Mouse (Mus musculus): ENCODE data around the gene Gm8369.
"Not testable (repeated sequence)": the region's sequence is repeated elsewhere in the genome, so short reads cannot be mapped to it uniquely, and the experiment has no call there.

Gm8369 gene

DNA sequence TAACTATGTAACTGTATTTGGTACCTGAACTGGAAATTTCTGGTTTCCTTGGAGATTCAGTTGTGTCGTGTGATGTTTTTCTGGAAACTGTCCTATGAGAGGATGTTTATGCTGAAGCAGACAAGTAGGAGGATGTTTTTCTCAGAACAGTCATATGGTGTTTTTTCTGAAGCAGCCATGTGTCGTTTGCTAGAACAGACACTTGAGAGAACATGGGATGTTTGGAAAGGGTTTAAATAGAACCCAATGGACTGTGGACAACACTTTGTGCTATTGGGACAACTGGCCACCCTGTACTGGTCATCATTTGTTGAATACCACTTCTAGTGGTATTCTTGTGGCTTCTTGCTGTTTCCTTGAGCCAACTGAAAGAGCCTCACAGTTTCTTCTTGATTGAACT, at the start of gene Gm8369:
Gm8369 (plus strand) TSS at position 193 of the 400 bp plus-strand sequence.
- DNase-seq (ENCODE audit: low read depth, low spot score), result no peak

DNA sequence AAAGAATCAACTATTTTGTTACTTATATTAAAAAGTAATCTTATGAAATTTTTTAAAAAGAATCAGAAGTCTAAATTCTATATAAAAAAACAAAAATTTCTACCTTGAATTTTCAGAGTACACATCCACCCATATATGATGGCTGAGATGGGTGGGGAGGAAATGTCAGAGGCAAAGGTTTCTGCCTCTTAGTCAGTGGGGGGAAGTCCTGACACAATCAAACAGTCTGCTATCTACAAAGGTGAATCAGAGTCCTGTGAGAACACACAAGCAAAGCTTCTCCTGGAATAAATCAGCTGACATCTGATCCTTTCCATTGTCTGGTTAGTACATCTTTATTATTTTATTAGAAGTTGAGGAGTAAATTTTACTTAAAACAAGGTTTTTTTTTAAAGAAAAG, 42.4 kb upstream of the Gm8369 start, which contains the start of gene Ms4a4b:
Ms4a4b (plus strand) TSS at position 216 of the 400 bp plus-strand sequence.
- DNase-seq (ENCODE audit: low read depth, low spot score), result no peak

DNA sequence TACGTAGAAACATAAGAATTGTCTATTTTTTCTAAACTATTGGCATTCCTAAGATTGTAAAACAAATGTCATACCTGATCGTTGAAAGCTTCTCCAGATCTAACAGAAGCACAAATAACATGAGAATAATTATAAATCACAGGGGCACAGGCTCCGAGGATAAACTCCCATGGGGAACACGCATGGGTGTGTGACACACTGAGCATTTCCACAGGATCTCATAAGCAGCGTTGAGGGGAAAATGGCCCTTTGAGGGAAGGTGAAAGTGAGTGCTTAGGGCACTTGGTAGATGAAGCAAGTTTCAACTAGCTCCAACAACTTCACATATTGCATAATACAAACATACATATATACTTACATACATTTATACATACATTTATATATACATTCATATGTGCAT, 41.8 kb upstream of the Gm8369 start:
- no peak for DNase-seq (ENCODE audit: low read depth, low spot score)

DNA sequence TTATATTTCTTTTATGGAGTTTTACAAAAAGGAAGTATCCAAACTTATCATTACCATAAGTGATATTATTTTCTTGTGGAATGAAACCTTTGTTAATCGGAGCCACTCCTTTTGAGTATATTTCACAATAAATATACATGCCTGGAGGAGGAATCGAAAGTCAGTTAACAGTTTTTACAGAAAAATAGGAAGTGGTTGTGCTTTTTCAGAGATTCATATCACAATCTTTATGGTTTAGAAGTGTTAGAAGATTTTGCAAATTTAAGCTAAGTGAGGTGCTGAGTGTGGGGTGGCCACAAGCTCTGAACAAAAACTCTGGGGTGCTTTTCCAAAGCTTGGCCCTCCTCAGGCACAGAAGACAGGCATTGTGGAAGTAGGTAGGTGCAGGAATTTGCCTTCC, 38.5 kb upstream of the Gm8369 start:
- no peak for DNase-seq (ENCODE audit: low read depth, low spot score)

DNA sequence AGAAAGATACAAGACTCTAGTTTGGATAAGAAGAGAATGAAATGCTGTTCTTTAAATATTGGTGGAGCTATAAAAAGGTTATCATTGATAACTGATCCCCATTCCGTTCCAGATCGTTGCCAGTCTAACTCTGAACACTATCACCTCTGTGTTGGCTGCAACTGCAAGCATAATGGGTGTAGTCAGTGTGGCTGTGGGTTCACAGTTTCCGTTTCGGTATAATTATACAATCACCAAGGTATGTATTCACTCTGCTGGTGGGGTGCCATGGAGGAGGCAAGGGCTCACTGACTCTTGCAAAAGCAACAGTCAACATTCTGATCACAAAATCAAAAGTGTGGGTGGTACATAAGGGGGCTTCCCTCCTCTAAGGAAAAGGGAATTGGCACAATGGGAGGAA, 26.7 kb upstream of the Gm8369 start:
- not testable (repeated sequence) for DNase-seq (ENCODE audit: low read depth, low spot score)

DNA sequence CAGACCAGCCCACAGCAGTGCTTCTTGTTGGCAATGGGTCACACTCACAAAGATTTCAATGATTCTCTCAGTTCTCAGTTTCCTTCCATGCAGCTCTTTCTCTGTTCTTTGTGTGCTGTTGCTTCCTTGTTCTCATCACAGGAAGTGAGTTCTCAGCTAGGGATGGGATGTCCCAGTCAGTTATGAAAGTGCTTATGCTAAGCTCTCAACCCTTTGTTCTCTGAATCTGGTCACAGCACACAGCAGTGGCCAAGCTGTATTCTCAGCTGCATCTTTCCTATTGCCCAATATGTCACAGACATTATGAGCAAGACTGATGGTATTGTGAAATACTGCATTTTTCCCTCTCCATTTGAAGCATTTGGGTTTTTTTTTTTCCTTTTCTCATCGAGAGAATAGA, 20.9 kb upstream of the Gm8369 start:
- DNase-seq (ENCODE audit: low read depth, low spot score), result not testable (repeated sequence)

DNA sequence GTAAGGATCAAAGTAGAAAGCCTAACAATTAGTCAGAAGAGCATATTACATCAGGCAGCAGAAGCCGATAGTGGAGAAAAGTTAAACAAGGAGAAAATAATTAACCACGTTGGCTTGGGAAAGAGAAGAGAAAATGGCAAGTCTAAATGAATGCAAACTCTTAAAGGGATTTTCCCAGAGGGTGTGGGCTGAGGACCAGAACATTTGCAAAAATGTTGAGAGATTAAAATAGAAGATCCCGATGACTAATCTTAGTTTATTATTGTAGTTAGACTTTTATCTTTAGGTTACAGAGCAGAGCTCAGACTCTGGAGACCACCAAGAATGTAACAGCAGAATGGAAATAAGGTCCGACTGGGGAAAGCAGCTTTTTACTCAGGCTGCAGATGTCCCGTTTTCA, 19.3 kb upstream of the Gm8369 start:
- DNase-seq (ENCODE audit: low read depth, low spot score), result no peak

DNA sequence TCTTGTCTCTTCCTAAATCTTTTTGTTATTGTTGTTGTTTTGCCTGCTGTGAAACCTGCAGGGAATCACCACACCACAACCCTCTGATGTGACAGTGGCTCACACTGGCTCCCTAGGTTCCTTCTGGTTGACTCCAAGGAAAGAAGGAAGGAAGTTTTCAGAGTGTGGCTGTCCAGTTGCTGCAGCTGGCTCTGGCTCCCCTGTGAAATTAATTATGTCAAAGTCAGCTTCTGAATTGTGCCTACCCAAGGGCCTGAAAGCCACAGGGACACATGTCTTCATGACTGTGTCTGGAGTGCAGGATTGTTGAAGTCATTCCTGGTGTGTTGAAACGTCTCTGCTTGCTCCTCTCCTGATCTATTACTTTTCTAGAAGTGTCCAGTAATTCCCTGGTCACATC, 17.4 kb upstream of the Gm8369 start:
- not testable (repeated sequence) for DNase-seq (ENCODE audit: low read depth, low spot score)

DNA sequence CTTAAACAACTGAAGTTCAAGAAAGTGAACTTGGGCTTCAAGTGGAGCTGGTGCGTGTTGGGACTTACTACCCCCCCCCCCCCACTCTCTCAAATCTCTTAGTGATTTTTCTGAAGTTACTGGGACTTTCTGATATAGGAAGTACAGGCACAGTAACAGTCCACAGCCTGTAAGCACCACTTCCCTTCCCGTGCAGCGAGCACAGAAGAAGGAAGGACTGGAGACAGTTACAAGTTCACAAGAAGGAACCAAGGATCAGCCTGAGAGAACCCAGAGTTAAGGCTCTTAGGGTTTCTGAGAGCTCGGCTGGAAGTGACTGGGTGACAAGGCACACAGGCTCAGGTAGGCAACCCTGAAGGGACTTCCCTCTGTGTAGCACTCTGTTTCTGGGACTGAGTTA, 16.5 kb upstream of the Gm8369 start, which contains the start of gene Ms4a6c:
Ms4a6c (plus strand) TSS at position 152 of the 400 bp plus-strand sequence.
- DNase-seq (ENCODE audit: low read depth, low spot score), result not testable (repeated sequence)

DNA sequence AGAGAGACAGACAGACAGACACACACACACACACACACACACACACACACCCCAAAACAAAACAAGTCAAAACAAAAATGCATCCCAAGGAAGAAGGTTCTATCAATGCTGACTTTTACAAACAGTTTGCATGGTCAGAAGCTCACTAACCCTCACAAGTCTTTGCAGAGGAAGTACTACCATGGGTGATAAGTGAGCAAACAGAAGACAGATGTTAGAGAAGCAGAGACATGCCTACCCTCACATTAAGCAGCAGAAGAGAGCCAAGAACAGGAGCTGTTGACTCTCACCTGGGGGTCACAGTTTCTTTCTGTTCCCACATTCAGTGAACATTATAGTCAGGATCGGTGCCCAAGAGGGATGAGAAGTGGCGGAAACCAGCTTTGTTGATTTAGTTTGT, 6.0 kb upstream of the Gm8369 start:
- no peak for DNase-seq (ENCODE audit: low read depth, low spot score)

DNA sequence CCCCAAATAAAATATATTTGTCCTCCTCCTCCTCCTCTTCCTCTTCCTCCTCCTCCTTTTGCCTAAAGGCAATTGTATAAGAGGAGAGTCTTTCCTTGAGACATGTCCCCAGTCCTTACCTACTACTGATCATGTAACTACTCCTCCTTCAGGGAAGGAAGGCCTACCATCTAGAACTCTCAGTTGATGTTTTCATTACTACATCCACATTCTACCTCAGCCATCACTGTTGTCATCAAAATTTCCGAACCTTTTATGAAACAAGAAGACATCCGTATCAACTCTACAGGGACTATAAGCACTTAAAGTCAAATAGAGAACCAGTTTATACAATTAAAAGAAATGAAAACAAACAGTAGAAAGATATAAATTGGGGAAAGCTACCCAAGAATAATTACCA, 3.1 kb upstream of the Gm8369 start:
- DNase-seq (ENCODE audit: low read depth, low spot score), result no peak

DNA sequence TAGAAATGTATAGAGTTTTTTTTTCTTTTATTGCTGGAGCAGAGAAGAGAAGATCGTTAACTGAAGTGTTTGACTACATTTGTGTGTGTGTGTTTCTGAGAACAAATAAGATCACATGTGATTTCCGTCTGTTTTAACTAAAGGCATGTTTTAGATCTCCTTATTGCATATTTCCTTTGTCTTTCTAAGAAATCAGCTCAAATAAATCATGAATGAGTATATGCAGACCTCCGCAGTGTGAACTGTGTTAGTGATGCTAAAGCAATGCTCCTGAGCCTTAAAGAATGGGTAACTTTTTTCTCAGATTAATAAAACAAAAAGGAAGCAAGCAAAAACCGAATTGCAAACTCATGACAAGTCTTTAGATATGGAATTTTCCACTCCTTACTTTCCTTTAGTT, 1.8 kb upstream of the Gm8369 start:
- no peak for DNase-seq (ENCODE audit: low read depth, low spot score)

DNA sequence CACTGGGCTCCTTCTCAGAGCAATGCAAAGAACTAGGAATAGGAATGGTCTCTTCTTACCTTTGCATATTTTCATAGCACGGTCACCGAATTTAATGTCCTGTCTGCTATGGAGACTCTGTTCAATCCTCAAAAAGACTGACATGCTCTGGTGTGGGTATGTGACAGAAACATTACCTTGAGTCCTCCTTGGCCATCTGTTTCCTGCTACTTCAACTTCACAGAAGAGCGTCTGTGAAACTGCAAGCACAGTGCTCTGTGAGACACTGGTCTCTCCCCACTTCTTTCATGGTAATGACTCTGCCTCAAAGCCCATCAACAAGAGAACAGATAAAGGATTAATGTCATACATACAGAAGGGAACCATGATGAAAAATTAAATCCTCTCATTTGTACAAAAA, 1.4 kb upstream of the Gm8369 start:
- DNase-seq (ENCODE audit: low read depth, low spot score), result no peak

DNA sequence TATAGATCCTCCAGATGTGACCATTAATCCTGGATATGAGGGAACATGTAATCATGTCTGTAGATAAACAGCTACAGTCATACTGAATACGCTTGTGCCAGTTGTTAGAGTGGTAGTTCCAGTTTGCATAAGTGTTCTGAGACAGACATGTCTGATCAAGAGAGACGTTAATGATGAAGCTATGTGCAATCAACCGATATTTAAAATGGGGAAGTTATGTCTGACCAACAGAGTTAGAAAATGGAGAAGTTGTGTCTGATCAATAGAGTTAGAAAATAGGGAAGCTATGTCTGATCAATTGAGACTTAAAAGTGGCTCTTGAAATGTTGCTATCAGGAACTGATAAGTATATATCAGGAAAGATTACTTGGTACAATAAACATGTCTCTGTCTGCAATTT, 472 bp upstream of the Gm8369 start:
- no peak for DNase-seq (ENCODE audit: low read depth, low spot score)

DNA sequence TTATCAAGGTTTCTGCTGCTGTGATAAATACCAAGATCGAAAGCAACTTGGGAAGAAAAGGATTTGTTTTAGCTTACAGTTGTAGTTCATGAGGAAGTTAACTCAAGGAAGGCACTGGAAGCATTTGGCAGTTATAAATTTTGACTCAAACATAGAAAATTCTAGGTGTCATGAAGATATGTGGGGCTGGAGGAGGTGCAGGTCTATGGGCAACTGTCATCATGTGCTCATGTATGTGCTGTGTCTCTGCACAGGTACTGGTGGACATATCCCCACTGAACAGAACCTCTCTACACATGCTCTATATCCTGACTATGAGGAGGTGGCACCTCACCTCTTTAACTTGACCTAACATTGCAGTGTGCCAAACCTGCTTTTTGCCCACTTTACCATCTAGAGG, 861 bp downstream of the Gm8369 start:
- no peak for DNase-seq (ENCODE audit: low read depth, low spot score)

DNA sequence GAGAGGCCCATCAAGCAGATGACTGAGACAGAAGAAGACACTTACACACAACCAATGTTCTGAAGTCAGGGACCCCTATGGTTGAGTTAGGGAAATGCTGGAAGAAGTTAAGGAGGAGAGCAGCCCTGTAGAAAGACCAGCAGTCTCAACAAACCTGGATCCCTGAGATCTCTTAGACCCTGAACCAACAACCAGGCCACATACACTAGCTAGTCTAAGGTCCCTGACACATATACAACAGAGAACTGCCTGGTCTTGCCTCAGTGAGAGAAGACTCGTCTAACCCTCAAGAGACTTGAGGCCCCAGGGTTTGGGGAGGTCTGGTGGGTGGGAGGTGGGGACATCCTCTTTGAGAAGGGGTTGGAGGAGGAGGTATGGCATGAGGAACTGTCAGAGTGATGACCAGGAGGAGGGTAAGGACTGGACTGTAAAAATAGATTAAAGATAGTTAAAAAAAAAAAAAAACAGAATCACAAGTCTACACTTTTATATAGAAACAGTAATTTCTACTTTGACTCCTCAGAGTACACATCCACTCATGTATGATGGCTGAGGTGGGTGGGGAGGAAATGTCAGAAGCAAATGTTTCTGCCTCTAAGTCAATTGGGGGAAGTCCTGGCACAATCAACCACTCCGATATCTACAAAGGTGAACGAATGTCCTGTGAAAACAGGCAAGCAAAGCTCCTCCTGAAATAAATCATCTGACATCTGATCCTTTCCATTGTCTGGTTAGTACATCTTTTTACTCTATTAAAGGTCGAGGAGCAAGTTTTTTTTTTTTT, 5.9 kb downstream of the Gm8369 start:
- DNase-seq (ENCODE audit: low read depth, low spot score), result no peak

DNA sequence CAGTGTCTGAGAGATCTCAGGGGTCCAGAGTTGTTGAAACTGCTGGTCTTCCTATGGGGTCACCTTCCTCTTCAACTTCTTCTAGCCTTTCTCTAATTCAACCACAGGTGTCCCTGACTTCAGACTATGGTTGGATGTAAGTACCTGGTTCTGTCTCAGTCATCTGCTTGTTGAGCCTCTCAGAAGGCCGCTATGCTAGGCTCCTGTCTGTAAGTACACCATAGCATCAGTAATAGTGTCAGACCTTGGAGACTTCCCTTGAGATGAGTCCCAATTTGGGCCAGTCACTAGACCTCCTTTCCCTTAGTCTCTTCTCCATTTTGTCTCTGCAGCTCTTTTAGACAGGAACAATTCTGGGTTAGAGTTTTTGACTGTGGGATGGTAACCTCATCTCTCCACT, 6.9 kb downstream of the Gm8369 start:
- DNase-seq (ENCODE audit: low read depth, low spot score), result no peak

DNA sequence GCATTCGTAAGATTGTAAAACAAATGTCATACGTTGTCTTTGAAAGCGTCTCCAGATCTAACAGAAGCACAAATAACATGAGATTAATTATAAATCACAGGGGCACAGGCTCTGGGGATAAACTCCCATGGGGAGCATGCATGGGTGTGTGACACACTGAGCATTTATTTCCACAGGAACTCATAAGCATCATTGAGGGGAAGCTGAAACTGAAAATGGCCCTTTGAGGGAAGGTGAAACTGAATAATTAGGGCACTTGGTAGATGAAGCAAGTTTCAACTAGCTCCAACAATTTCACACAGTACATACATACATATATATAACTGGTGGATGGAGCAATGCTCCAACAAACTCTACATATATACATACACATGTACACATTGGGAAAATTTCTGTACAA, 8.8 kb downstream of the Gm8369 start:
- no peak for DNase-seq (ENCODE audit: low read depth, low spot score)

DNA sequence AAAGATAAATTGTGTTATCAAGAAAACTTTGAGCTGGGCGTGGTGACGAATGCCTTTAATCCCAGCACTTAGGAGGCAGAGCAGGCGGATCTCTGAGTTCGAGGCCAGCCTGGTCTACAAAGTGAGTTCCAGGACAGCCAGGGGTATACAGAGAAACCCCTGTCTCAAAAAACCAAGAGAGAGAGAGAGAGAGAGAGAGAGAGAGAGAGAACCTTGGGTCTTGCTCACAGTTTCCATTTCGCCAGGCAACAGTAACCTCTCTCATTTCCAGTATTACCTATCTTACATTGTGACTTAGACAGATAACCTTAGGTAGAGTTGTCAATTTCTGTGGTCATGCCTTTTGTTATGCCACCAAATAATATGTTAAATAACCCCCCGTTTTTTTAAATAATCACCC, 10.6 kb downstream of the Gm8369 start:
- no peak for DNase-seq (ENCODE audit: low read depth, low spot score)

DNA sequence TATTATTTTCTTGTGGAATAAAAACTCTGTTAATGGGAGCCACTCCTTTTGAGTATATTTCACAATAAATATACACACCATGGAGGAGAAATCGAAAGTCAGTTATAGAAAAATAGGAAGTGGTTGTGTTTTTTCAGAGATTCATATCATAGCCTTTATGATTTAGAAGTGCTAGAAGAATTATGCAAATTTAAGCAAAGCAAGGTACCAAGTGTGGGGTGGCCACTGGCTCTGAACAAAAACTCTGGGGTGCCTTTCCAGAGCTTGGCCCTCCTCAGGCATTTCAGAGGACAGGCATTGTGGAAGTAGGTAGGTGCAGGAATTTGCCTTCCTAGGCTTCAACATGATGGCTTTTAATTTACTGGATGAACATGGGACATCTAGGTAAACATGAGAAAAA, 11.6 kb downstream of the Gm8369 start:
- DNase-seq (ENCODE audit: low read depth, low spot score), result not testable (repeated sequence)

DNA sequence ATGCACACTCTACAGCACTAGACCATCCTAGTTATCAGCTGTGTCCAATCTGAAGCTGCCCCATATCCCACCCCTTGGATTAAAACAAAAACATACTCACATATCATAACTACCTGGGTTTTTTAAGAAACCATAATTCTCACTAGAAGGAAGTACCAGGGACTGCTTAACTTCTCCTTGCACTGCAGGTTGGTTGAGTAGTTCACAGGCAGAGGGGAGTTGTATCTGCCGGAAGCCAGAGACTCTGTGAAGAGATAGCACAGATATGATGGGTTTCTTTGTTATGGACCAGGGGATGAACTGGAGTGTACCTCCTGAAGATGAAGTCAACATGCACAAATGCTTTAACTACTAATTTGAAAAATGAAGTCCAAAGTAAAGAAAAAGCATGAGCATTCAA, 15.1 kb downstream of the Gm8369 start:
- no peak for DNase-seq (ENCODE audit: low read depth, low spot score)

DNA sequence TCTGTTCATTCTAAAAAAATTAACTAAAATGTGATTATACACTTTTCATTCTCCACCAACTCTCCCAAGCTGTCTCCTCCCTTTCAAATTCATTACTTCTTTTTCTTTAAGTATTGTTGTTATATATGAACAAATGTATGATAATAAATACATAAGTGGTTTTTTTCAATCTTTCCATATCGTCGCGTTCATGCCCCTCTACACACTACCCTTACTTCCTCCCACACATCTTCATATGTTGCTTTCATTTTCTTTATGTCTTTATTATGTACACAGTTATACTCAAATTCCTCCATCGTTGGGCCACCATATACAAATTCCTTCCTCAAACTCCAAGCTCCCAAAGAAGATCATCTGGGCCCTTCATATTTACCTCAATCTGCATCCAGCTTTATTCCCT, 15.6 kb downstream of the Gm8369 start:
- DNase-seq (ENCODE audit: low read depth, low spot score), result no peak

DNA sequence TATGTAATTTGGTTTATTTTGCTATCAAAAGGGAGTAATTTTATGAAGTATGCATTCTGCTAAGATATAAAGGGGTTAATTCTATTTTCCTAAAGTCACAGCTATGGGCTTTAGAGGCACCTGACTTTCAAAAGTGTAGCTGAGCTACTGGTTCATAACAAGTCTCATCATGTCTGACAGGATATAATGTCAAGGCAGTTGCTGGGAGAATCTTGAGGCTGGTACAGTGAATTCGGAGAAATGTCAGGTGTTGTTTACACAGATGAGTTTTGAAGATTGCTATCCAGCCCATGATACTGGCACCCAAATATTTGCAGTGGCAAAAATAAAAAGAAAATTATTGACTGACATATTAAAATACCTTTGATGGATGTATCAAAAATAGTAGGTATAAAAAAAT, 19.1 kb downstream of the Gm8369 start:
- no peak for DNase-seq (ENCODE audit: low read depth, low spot score)

DNA sequence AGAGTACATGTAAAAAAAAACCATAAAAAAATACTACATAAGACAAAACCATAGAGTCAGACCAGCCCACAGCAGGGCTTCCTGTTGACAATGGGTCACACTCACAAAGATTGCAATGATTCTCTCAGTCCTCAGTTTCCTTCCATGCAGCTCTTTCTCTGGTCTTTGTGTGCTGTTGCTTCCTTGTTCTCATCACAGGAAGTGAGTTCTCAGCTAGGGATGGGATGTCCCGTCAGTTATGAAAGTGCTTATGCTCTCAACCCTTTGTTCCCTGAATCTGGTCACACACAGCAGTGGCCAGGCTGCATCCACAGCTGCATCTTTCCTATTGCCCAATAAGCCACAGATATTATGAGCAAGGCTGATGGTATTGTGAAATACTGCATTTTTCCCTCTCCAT, 27.7 kb downstream of the Gm8369 start:
- no peak for DNase-seq (ENCODE audit: low read depth, low spot score)
